Mouse (Mus musculus) common myeloid progenitor, adult 5-6 weeks (primary cell): ENCODE measurements around the gene Ltb4r2. TPM values are rescaled to one million over a fixed set of nuclear protein-coding genes. Genes with fewer than 3 reads are reported as not detected.

Source experiments
- ATAC-seq: replicated peaks from 2 replicates; pipeline ENCODE4 v1.8.0; 2016; ENCODE audit warnings: low read depth, mild to moderate bottlenecking, moderate TSS enrichment, inconsistent platforms; ENCODE audit not compliant: poor library complexity, severe bottlenecking
- total RNA-seq: library from RNA; stranded (forward); fragments of 200-1000, 187-1606 nt; gene quantifications from 2 replicates; pipeline ENCODE4 v1.2.3, GENCODE M21; 2017

Gene Ltb4r2
- total RNA-seq, 1 experiment from 2014 or later, result 0.46 TPM

GRCm38 (mm10) chr14:55735334-55735733 lies 25.9 kb upstream of the Ltb4r2 start:
- ATAC-seq, result no peak

- ATAC-seq, result 0 out of 2 replicates have a peak, but pooled peaks have one; percentile 5
Measured at GRCm38 (mm10) chr14:55735758-55736157, 25.5 kb upstream of the Ltb4r2 start.

DNA sequence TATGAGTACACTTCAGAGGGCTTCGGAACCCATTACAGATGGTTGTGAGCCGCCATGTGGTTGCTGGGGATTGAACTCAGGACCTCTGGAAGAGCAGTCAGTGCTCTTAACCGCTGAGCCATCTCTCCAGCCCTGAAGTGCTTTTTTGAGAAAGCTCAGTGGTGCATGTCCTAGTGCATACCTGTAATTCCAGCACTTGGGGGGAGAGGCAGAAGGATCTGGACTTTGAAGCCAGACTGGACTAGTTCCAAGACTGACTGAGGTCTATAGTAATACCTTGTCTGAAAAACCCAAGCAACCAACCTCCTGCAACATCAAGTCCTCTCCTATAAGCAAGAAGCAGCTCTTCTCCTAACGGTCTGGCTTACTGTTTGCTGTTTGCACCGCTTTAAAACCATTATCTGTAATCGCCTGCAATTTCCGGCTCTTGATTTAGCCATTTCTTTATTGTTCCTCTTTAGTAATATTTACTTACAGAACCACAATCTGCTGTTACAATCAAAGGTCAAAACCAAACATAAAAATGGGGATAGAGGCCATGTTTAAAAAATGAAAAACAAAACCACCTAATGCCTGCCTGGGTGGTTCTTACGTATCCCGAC lies 24.0 kb upstream of the Ltb4r2 start:
- 0 out of 2 replicates have a peak, but pooled peaks have one; percentile 22 for ATAC-seq

- peak; percentile 78 for ATAC-seq
Measured at GRCm38 (mm10) chr14:55743711-55744110, 17.5 kb upstream of the Ltb4r2 start.

GRCm38 (mm10) chr14:55745180-55745860 lies 15.9 kb upstream of the Ltb4r2 start, which contains the start of the genes Dhrs1 and Nop9:
Gene Dhrs1, minus strand, starts transcription at chr14:55745690.
Gene Nop9, plus strand, starts transcription at chr14:55745693.
- peak; percentile 81 for ATAC-seq

- ATAC-seq, result no peak
Measured at GRCm38 (mm10) chr14:55745861-55746237, 15.4 kb upstream of the Ltb4r2 start.

DNA sequence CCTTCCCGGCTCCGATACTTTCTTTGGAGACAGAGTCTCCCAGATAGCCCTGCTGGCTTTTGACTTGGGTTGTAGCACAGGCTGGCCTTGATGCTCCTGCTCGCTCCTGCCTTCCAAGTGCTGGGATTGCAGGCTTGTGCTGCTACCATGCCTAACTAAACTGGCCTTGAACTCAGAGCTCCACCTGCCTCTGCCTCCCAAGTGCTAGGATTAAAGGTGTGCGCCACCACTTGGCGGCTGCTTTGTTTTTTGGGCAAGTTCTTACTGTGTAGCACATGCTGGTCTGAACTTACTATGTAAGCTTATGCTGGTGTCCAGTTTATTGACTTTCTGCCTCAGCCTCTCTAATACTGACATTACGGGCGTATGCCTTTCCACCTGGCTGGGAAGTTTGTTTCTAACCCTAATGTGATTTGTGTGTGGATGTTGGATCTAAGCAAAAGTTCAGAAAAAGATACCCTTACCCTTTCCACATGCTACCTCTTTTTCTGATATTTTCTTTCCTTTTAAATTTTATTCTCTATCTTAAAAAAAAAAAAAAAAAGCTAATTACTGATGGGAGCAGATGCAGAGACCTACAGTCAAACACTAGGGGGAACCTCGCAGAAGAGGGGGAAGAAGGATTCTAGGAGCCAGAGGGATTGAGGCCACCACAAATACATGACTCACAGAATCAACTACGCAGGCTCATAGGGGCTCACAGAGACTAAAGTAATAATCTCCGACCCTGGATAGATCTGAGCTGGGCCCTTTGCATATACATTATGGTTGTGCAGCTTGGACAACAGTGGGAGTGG lies 14.0 kb upstream of the Ltb4r2 start:
- no peak for ATAC-seq

GRCm38 (mm10) chr14:55757566-55757965 lies 3.7 kb upstream of the Ltb4r2 start:
- ATAC-seq, result no peak

- peak; percentile 64 for ATAC-seq
Measured at GRCm38 (mm10) chr14:55758363-55758784, 2.9 kb upstream of the Ltb4r2 start, which contains the start of gene Cideb. Gene Cideb, minus strand, starts transcription at chr14:55758458.

DNA sequence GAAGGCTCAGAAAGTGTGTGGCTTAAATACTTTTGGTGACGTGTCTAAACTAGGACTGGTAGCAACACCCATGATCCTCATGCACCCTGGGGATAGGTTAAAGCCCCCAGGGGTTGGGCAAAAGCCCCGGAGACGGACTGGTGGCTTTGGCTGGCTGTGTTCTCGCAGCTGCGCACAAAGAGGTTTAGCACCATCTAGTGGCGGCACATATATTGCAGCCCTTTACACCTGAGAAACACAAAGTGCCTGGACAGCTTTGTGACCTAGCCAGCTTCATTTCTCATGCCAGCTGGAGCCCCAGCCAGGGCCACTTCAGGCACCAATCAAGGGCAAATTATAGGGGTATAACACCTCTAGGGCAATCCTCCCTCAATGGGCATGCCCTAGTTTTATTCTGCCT lies 1.1 kb upstream of the Ltb4r2 start:
- ATAC-seq, result 0 out of 2 replicates have a peak, but pooled peaks have one; percentile 19

DNA sequence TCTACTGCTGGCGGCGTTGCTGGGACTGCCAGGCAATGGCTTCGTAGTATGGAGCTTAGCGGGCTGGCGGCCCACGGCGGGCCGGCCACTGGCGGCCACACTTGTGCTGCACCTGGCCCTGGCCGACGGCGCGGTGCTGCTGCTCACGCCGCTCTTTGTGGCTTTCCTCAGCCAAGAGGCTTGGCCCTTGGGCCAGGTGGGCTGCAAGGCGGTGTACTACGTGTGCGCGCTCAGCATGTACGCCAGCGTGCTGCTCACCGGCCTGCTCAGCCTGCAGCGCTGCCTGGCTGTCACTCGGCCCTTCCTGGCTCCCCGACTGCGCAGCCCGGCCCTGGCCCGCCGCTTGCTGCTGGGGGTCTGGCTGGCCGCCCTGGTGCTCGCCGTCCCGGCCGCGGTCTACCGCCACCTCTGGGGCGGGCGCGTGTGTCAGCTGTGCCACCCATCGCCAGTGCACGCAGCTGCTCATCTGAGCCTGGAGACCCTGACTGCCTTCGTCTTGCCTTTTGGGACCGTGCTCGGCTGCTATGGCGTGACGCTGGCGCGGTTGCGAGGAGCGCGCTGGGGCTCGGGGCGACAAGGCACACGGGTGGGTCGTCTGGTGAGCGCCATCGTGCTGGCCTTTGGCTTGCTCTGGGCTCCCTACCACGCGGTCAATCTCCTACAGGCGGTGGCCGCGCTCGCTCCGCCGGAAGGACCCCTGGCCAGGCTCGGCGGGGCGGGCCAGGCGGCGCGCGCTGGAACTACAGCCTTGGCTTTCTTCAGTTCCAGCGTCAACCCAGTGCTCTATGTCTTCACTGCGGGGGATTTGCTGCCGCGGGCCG lies 983 bp downstream of the Ltb4r2 start:
- ATAC-seq, result 0 out of 2 replicates have a peak, but pooled peaks have one; percentile 9

GRCm38 (mm10) chr14:55763166-55763565 lies 1.9 kb downstream of the Ltb4r2 start:
- no peak for ATAC-seq

GRCm38 (mm10) chr14:55765696-55766095 lies 4.5 kb downstream of the Ltb4r2 start, which contains the start of gene Ltb4r1:
Gene Ltb4r1, plus strand, starts transcription at chr14:55765962.
- ATAC-seq, result peak; percentile 34

DNA sequence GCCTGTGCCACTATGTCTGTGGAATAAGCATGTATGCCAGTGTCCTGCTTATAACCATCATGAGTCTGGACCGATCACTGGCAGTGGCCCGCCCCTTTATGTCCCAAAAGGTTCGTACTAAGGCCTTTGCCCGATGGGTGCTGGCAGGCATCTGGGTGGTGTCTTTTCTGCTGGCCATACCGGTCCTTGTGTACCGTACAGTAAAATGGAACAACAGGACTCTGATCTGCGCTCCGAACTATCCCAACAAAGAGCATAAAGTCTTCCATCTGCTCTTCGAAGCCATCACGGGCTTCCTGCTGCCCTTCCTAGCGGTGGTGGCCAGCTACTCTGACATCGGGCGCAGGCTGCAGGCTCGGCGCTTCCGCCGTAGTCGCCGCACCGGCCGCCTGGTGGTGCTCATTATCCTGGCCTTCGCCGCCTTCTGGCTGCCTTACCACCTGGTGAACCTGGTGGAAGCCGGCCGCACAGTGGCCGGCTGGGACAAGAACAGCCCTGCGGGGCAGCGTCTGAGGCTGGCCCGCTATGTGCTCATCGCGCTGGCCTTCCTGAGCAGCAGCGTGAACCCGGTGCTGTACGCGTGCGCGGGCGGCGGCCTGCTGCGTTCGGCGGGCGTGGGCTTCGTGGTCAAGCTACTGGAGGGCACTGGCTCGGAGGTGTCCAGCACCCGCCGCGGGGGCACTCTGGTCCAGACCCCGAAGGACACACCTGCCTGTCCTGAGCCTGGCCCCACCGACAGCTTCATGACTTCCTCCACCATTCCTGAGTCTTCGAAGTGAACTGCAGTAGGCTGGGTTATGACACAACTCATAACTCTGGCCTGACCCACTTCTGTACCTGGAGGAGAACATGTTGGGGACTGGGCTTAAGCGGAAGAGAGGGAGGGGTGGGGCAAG lies 6.5 kb downstream of the Ltb4r2 start:
- peak; percentile 36 for ATAC-seq

DNA sequence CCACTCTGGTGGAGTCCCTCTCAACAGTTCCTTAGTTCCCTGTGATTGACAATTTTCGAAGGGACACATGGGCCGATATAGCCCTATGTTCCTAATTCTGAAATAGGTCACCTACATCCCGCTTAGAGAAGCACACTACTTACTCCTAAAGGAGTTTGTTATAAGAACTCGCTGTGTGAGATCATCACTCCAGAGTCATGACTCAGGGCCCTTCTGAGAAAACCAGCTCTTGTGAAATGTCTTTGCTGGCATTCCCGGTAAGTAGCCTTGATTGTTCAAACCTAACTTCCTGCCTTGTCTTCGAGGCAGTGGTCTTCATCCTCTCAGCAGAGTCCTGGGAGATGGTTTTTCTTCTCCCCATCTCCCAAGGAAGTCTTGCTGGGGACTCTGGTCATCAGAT lies 7.3 kb downstream of the Ltb4r2 start:
- no peak for ATAC-seq

DNA sequence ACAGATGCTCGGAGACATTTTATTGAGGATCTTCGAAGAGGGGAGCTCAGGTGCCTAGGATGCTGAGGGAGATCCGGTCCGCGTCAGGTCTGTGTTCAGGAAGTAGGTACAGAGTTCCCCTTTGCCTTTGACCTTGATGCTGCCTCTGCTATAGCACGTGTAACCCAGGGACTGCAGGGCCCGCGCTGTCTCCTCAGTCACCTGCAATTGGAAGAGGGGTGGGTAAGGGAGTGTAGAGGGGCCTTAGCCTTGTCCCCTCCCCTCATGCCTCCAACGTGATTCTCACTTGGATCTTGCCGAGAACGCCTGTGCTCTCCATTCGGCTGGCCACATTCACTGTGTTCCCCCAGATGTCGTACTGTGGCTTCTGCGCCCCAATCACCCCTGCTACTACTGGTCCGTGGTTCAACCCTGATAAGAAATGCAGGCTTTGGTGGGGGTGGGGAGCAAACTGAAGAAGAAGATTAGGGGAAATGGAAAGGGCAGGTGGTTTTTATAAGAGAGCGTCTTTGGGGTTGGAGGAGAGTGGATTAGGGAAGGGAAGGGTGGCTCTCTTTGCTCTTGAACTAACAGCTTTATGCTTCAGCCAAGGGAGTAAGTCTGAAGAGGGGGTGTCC lies 8.0 kb downstream of the Ltb4r2 start:
- peak; percentile 19; the same call in 1 of the 2 replicates for ATAC-seq

- no peak for ATAC-seq
Measured at GRCm38 (mm10) chr14:55776711-55777110, 15.5 kb downstream of the Ltb4r2 start.

DNA sequence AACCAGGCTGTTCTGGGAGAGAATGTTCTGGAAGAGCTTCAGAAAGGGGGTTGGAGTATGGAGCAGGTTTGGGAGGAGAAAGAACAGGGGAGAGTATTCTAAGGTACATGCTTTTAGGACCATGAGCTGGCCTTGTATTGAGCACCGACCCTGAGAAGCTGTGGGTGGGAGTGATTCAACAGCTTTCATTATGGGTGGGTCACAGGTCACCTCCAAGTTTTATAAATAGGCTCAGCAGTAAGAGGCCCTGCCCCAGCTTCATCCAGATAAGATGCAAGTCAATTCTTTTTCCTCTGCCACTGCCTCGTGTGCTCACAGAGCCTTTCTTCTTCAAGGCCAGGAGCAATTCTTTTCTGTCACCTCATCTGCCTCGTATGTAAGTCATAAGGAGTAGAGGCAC lies 15.9 kb downstream of the Ltb4r2 start:
- ATAC-seq, result no peak
